Mouse (Mus musculus): Measurements from ENCODE around the gene Tdgf1. TPM values are rescaled to one million over a fixed set of nuclear protein-coding genes. Genes with fewer than 3 reads are reported as not detected.

Gene Tdgf1
- polyA plus RNA-seq (2015; fragmentation: Nextera tagmentation; extraction: Ambion mirVana): 0.42 and 0.45 TPM in 2 replicates

DNA sequence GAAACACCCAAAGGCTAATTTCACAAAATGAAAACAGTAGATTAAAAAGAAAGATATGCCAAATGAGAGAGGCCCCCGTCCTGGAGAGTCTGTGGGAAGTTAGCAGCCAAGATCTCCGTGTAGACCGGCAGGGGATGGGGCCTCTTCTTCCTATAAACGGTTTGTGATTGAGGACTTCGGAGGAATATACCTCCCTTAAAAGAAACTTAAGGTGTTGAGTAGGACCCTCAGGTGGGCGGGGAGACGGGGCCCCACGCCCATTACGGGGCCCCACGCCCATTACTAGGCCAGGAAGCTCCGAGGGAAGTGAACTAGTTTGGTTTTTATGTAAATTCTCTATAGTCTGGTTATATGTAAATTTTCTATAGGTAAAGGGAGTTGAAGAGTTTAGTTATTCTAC, at the start of gene Tdgf1:
TSS of gene Tdgf1 (minus strand) at position 233 of the 400 bp plus-strand sequence.
- H3K4me2 ChIP-seq (replicated peaks): no peak within 1 kb of the TSS
- no peak within 1 kb of the TSS for H3K4me3 ChIP-seq (replicated peaks)

DNA sequence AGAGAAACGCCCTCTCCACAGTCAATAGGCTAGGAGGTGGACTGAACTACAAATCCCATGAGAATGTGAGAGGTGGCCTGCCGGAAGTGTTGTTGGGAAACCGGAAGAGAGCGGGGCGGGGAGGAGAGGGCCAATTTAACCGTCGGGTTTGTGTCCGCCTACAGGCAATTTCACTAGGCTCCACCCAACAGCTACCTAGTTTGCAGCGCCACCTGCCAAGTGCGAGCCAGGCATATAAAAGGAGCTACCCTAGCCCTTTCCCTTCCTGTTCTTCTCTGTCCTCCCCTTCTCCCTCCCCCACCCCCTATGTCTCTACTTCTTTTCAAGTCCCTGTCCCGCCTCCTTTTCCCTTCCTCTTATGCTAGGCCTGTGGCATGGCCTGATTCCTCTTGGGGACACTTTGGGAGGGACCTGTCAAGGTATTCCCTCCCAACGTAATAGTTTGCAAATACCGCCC, 48.8 kb upstream of the Tdgf1 start:
- no peaks in the 10 kb centered on the region for H3K27me3 ChIP-seq
- H3K4me2 ChIP-seq (replicated peaks): peak overlapping the region; percentile 52
- H3K4me3 ChIP-seq (replicated peaks): peak overlapping the region; percentile 45
- ATAC-seq (ENCODE audit: insufficient number of reproducible peaks, low FRiP score, low TSS enrichment, low read depth): peak; percentile 78
- H3K36me3 ChIP-seq: no peaks in the 10 kb centered on the region
- no peaks in the 10 kb centered on the region for H3K9me3 ChIP-seq (replicated peaks)
- 8% methylated on average over 13 of the region's 13 CpGs for WGBS
- H3K4me1 ChIP-seq: no peaks in the 10 kb centered on the region
- H3K9ac ChIP-seq: no peak overlapping the region
- no peak overlapping the region for H3K27ac ChIP-seq (replicated peaks)

More for the DNA sequence above, at the start of gene Tdgf1:
- ATAC-seq (ENCODE audit: insufficient number of reproducible peaks, low FRiP score, low TSS enrichment, low read depth): no peak
- WGBS: 19% methylated on average over 11 of the region's 11 CpGs
- no peaks in the 10 kb centered on the region for H3K36me3 ChIP-seq
- H3K9ac ChIP-seq: no peak within 1 kb of the TSS
- H3K27me3 ChIP-seq: peaks cover 39% of the 10 kb centered on the region
- no peaks in the 10 kb centered on the region for H3K9me3 ChIP-seq (replicated peaks)
- no peak within 1 kb of the TSS for H3K27ac ChIP-seq (replicated peaks)
- H3K4me1 ChIP-seq: peaks cover 21% of the 10 kb centered on the region

DNA sequence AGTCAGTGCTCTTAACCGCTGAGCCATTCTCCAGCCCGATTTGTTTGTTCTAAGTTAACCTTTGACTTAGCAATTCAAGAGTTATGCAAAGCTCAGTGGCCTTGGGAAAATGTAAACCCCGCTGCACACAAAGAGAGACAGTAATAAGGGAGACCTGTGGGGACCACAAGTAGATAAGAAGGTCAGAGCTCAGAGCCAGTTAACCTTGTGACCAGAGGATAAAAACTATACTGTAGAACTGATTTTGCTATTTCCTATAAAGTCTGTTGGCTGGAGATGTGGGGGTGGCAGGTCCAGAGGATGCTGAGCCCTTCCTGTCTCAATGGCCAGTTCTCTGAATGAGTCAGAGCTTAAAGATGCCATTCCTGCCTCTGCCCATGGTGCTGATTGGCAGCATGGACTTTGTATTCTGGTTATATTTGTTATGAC, 47.3 kb upstream of the Tdgf1 start:
- 36% methylated on average over 3 of the region's 3 CpGs for WGBS
- no peaks in the 10 kb centered on the region for H3K4me1 ChIP-seq
- no peak overlapping the region for H3K9ac ChIP-seq
- H3K4me3 ChIP-seq (replicated peaks): no peak overlapping the region
- H3K9me3 ChIP-seq (replicated peaks): no peaks in the 10 kb centered on the region
- H3K4me2 ChIP-seq (replicated peaks): no peak overlapping the region
- no peaks in the 10 kb centered on the region for H3K27me3 ChIP-seq
- H3K27ac ChIP-seq (replicated peaks): no peak overlapping the region
- no peaks in the 10 kb centered on the region for H3K36me3 ChIP-seq
- ATAC-seq (ENCODE audit: insufficient number of reproducible peaks, low FRiP score, low TSS enrichment, low read depth): no peak

DNA sequence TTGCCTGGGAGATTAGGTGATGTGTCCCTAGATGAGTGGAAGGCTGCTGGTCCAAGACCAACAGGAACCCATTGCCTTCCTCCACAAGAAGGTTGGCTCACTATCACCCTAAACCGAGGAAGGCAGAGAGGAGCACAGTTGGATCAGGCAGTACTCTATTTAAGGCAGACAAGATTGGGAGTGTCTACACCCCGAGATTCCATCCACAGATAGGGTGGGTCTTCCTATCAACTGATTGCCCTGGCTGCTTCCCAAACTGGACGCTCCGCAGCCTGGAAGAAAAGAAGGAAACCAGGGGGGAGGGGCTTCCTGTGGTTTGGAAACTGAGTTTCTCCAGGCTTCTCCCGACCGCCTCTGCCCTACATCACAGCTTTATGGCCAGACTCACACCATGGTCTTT, 44.2 kb upstream of the Tdgf1 start, which contains the start of gene Rtp3:
TSS of gene Rtp3 (minus strand) at position 380 of the 400 bp plus-strand sequence.
- no peak within 1 kb of the TSS for H3K4me3 ChIP-seq (replicated peaks)
- H3K9ac ChIP-seq: no peak within 1 kb of the TSS
- H3K9me3 ChIP-seq (replicated peaks): no peaks in the 10 kb centered on the region
- H3K27ac ChIP-seq (replicated peaks): no peak within 1 kb of the TSS
- no peaks in the 10 kb centered on the region for H3K27me3 ChIP-seq
- H3K4me1 ChIP-seq: no peaks in the 10 kb centered on the region
- no peak within 1 kb of the TSS for H3K4me2 ChIP-seq (replicated peaks)
- H3K36me3 ChIP-seq: no peaks in the 10 kb centered on the region
- no peak for ATAC-seq (ENCODE audit: insufficient number of reproducible peaks, low FRiP score, low TSS enrichment, low read depth)
- 61% methylated on average over 6 of the region's 6 CpGs for WGBS

DNA sequence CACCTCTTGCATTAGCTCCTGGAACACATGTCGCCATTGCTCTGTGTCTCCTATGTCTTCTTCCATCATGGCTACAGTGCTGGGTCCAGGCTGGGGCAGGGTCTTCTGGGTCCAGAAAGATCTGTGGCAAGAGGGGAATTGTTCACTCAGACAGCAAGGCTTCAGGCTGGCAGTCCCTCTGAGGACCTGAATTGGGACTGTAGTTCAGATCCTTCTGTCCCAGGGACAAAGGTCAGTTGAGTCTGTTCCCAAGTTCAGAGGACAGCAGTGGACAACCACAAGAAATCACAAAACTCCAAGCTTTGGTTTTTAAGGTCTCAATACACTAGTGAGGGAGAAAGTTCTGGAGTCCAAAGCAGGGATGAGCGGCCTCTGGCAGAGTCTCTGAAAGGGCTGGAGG, 43.6 kb upstream of the Tdgf1 start:
- no peak overlapping the region for H3K9ac ChIP-seq
- no peak overlapping the region for H3K27ac ChIP-seq (replicated peaks)
- no peaks in the 10 kb centered on the region for H3K4me1 ChIP-seq
- H3K4me3 ChIP-seq (replicated peaks): no peak overlapping the region
- no peaks in the 10 kb centered on the region for H3K36me3 ChIP-seq
- no peak overlapping the region for H3K4me2 ChIP-seq (replicated peaks)
- no peak for ATAC-seq (ENCODE audit: insufficient number of reproducible peaks, low FRiP score, low TSS enrichment, low read depth)
- H3K27me3 ChIP-seq: no peaks in the 10 kb centered on the region
- 86% methylated on average over 2 of the region's 2 CpGs for WGBS
- H3K9me3 ChIP-seq (replicated peaks): no peaks in the 10 kb centered on the region

DNA sequence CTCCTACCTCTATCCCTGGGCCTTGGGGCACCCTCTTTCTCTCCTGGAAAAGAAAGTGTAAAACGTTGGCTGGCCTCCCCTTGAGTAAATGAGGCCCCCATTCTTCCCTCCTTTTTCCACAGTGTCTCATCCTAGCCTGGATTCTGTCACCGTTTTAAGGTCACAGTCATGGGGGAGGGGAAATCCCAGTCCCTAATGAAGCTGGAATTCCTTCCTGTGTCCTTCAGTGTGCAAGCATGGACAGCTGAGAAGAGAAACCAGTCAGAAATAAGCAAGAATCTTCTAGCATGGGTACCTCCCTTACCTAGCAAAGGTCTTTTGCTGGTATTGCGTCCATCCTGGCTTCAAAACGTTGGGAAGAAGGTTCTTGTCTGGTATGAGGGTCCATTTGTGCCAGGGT, 43.2 kb upstream of the Tdgf1 start:
- Histone ChIP-seq H3K4me2 (replicated peaks) (no peak overlapping the region), H3K36me3 (no peaks in the 10 kb centered on the region), H3K4me1 (no peaks in the 10 kb centered on the region), H3K9me3 (replicated peaks) (no peaks in the 10 kb centered on the region), H3K27me3 (no peaks in the 10 kb centered on the region), H3K27ac (replicated peaks) (no peak overlapping the region), H3K9ac (no peak overlapping the region), H3K4me3 (replicated peaks) (no peak overlapping the region)
- WGBS: 57% methylated on average over 4 of the region's 4 CpGs
- ATAC-seq (ENCODE audit: insufficient number of reproducible peaks, low FRiP score, low TSS enrichment, low read depth): no peak

DNA sequence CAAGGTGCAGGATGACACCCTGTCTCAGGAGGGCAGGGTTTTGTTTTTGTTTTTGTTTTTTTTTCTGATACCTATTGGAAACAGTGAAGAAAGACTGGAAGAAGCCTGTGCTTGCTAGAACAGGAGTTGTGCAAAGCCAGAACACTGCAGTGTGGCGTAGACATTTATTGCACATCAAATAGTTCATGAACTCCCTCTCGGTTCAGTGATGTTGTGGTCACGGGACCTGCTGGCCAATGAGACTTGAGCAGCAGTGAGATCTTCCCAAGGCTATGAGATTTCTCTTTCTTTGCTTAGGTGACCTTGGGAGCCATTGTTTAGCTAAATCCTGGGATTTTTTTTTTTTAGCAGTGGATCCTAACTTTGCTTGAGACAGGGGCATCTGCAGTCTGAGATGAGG, 42.1 kb upstream of the Tdgf1 start:
- no peak overlapping the region for H3K27ac ChIP-seq (replicated peaks)
- H3K4me2 ChIP-seq (replicated peaks): no peak overlapping the region
- 77% methylated on average over 3 of the region's 3 CpGs for WGBS
- H3K4me1 ChIP-seq: no peaks in the 10 kb centered on the region
- no peaks in the 10 kb centered on the region for H3K9me3 ChIP-seq (replicated peaks)
- ATAC-seq (ENCODE audit: insufficient number of reproducible peaks, low FRiP score, low TSS enrichment, low read depth): no peak
- no peak overlapping the region for H3K4me3 ChIP-seq (replicated peaks)
- no peaks in the 10 kb centered on the region for H3K36me3 ChIP-seq
- H3K9ac ChIP-seq: no peak overlapping the region
- H3K27me3 ChIP-seq: no peaks in the 10 kb centered on the region

DNA sequence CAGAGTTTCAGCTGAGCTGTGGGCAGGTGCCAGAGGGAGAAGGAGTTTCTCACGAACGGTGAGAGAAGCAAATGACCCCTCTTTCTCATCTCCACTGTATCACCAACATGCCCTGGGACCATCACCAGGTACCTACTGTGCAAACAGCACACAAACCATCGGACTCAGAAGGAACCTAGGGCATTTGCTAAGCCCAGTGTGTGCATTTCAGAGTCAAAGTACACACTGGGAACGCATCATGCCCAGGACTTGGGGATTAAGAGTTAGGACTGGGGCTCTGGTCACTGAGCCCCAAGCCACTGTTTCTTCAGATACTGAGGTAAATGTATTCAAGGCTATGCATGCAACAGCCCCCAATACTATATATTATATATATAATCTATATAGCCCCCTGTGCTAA, 41.4 kb upstream of the Tdgf1 start:
- Histone ChIP-seq H3K4me1 (no peaks in the 10 kb centered on the region), H3K9me3 (replicated peaks) (no peaks in the 10 kb centered on the region), H3K4me2 (replicated peaks) (no peak overlapping the region), H3K27me3 (no peaks in the 10 kb centered on the region), H3K36me3 (no peaks in the 10 kb centered on the region), H3K9ac (no peak overlapping the region), H3K4me3 (replicated peaks) (no peak overlapping the region), H3K27ac (replicated peaks) (no peak overlapping the region)
- ATAC-seq (ENCODE audit: insufficient number of reproducible peaks, low FRiP score, low TSS enrichment, low read depth): no peak
- 75% methylated on average over 4 of the region's 4 CpGs for WGBS

DNA sequence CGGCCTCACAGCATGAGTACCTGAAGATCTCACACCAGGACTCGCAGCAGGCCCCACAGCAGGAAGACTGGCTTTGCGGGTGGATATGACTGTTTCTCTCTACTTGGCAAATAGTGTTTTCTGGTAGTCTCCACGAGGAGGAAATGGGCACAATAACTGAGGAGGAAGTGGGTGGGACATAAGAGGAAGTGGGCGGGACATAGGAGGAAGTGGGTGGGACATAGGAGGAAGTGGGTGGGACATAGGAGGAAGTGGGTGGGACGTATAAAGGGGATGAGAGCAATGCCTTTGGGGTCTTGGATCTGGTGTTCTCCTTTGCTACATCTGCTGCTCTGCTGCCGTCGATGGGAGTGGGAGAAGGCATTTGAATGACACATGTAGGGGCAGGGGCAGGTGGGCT, 40.0 kb upstream of the Tdgf1 start:
- Histone ChIP-seq H3K4me3 (replicated peaks) (no peak overlapping the region), H3K36me3 (no peaks in the 10 kb centered on the region), H3K27ac (replicated peaks) (no peak overlapping the region), H3K9me3 (replicated peaks) (no peaks in the 10 kb centered on the region), H3K4me2 (replicated peaks) (no peak overlapping the region), H3K27me3 (no peaks in the 10 kb centered on the region), H3K9ac (no peak overlapping the region), H3K4me1 (no peaks in the 10 kb centered on the region)
- WGBS: 82% methylated on average over 8 of the region's 8 CpGs
- ATAC-seq (ENCODE audit: insufficient number of reproducible peaks, low FRiP score, low TSS enrichment, low read depth): no peak

DNA sequence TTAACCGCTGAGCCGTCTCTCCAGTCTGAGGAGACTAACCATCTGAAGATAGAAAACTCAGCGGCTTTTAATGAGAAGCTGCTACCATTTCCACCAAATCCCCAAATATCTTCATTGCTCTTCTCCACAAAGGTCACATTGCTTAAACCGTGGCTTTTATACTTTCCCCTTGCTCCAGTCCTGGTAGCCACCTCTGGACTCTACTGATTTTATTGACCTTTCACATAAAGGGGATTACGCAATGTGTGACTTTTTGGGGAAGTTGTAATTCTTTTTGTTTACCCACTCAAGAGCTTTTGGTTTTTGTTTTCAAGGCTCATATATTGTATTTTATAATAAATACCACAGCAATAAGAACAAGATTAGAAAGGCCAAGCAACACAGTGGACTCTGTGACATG, 39.6 kb upstream of the Tdgf1 start:
- Histone ChIP-seq H3K4me1 (no peaks in the 10 kb centered on the region), H3K27ac (replicated peaks) (no peak overlapping the region), H3K4me2 (replicated peaks) (no peak overlapping the region)

DNA sequence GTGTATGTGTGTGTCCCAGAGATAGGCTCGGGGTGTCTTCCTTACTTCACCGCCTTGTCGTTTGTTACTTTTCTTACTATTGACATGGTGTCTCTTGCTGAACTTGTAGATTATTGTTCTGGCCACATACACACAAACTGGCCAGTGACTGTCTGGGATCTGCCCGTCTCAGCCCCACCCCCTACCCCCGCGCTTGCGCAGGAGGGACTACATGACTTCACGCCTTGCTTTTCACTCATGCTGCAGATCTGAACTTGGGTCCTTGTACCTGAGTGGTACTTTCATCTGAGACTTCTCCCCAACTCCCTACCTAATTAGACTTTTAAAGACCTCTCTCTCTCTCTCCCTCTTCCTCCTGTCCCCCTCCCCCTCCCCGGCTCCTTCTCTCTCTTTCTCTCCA, 38.1 kb upstream of the Tdgf1 start:
- WGBS: 91% methylated on average over 9 of the region's 9 CpGs
- no peak overlapping the region for H3K4me2 ChIP-seq (replicated peaks)

More for the DNA sequence above, 39.6 kb upstream of the Tdgf1 start:
- Histone ChIP-seq H3K9me3 (replicated peaks) (no peaks in the 10 kb centered on the region), H3K36me3 (no peaks in the 10 kb centered on the region), H3K4me3 (replicated peaks) (no peak overlapping the region), H3K27me3 (no peaks in the 10 kb centered on the region), H3K9ac (no peak overlapping the region)
- ATAC-seq (ENCODE audit: insufficient number of reproducible peaks, low FRiP score, low TSS enrichment, low read depth): no peak
- 93% methylated on average over 5 of the region's 5 CpGs for WGBS

DNA sequence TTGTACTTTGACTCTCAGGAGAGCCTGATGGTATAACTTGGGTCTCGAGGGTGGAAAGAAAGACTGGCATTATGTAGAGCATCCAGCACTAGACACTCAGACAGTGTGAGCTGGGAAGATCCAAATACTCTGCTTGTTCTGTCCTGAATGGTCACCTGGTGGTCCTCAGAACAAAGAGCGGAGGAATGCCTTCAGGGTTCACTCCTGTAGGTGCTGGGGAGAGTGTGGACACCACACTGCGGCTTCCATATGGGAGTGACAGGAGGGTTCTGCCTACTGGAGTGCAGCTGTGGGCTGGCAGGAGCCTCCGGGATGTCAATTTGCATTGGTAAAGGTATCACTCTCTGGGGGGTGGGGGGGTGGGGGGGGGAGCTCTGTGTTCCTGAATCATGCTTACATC, 36.4 kb upstream of the Tdgf1 start:
- 50% methylated on average over 4 of the region's 4 CpGs for WGBS
- Histone ChIP-seq H3K4me3 (replicated peaks) (no peak overlapping the region), H3K4me1 (no peaks in the 10 kb centered on the region), H3K27ac (replicated peaks) (no peak overlapping the region), H3K9ac (no peak overlapping the region), H3K27me3 (no peaks in the 10 kb centered on the region), H3K4me2 (replicated peaks) (no peak overlapping the region), H3K9me3 (replicated peaks) (no peaks in the 10 kb centered on the region), H3K36me3 (no peaks in the 10 kb centered on the region)
- ATAC-seq (ENCODE audit: insufficient number of reproducible peaks, low FRiP score, low TSS enrichment, low read depth): no peak

More for the DNA sequence above, 38.1 kb upstream of the Tdgf1 start:
- no peak overlapping the region for H3K4me3 ChIP-seq (replicated peaks)
- no peaks in the 10 kb centered on the region for H3K27me3 ChIP-seq
- no peaks in the 10 kb centered on the region for H3K9me3 ChIP-seq (replicated peaks)
- no peaks in the 10 kb centered on the region for H3K36me3 ChIP-seq
- no peak for ATAC-seq (ENCODE audit: insufficient number of reproducible peaks, low FRiP score, low TSS enrichment, low read depth)
- no peak overlapping the region for H3K9ac ChIP-seq
- H3K27ac ChIP-seq (replicated peaks): no peak overlapping the region
- no peaks in the 10 kb centered on the region for H3K4me1 ChIP-seq

Measured in embryonic facial prominence, embryonic 15.5 days (tissue).